Comparison of ENCODE assay signal across 15 mouse cellular contexts in genomic region chr10:116760561-116760960, GRCm38 (mm10).
DNase-seq lines count a peak whose midpoint lies in the region; ATAC-seq lines count a peak whose summit lies in the region.
"Had no signal": no experiment of that assay in that cellular context is flagged by ENCODE, and none has a peak within 500 bp of the region (broad histone marks: within the 10 kb centered on the region; RNA-seq: fewer than 3 reads in every experiment).

No protein-coding gene starts in this region.

- no peaks in the 10 kb centered on the region for H3K9me3 ChIP-seq in hindbrain, embryonic 13.5 days
- H3K9me3 ChIP-seq in hindbrain, embryonic 11.5 days (ENCODE audit: control insufficient read depth, low read length): no peaks in the 10 kb centered on the region
- no peaks in the 10 kb centered on the region for H3K9me3 ChIP-seq in limb, embryonic 12.5 days
- H3K9me3 ChIP-seq in heart, embryonic 11.5 days (replicated peaks; ENCODE audit: control insufficient read depth, low read length): no peaks in the 10 kb centered on the region
- H3K9me3 ChIP-seq: heart, embryonic 15.5 days; kidney, embryonic 15.5 days; liver, embryonic 13.5 days; midbrain, embryonic 12.5 days had no signal

- no peak overlapping the region for H3K9ac ChIP-seq in hindbrain, embryonic 13.5 days
- H3K9ac ChIP-seq in hindbrain, embryonic 11.5 days (ENCODE audit: low read depth, low read length): no peak overlapping the region
- no peak overlapping the region for H3K9ac ChIP-seq in limb, embryonic 12.5 days (replicated peaks)
- no peak overlapping the region for H3K9ac ChIP-seq in heart, embryonic 11.5 days (ENCODE audit: low read depth, low read length)
- H3K9ac ChIP-seq: heart, embryonic 15.5 days; kidney, embryonic 15.5 days; liver, embryonic 13.5 days; midbrain, embryonic 12.5 days had no signal

- no peaks in the 10 kb centered on the region for H3K36me3 ChIP-seq in hindbrain, embryonic 13.5 days
- H3K36me3 ChIP-seq in hindbrain, embryonic 11.5 days (ENCODE audit: control insufficient read depth, insufficient read depth, low read length): no peaks in the 10 kb centered on the region
- H3K36me3 ChIP-seq in limb, embryonic 12.5 days: no peaks in the 10 kb centered on the region
- no peaks in the 10 kb centered on the region for H3K36me3 ChIP-seq in heart, embryonic 11.5 days (ENCODE audit: control insufficient read depth, insufficient read depth, low read length)
- H3K36me3 ChIP-seq: heart, embryonic 15.5 days; kidney, embryonic 15.5 days; liver, embryonic 13.5 days; midbrain, embryonic 12.5 days had no signal

- 0 out of 2 replicates have a peak overlapping the region, but pooled peaks have one; percentile 4 for H3K4me2 ChIP-seq in hindbrain, embryonic 13.5 days
- no peak overlapping the region for H3K4me2 ChIP-seq in hindbrain, embryonic 11.5 days (replicated peaks; ENCODE audit: low read depth, low read length)
- H3K4me2 ChIP-seq in limb, embryonic 12.5 days: 0 out of 2 replicates have a peak overlapping the region, but pooled peaks have one; percentile 6
- H3K4me2 ChIP-seq in heart, embryonic 11.5 days: no peak overlapping the region
- H3K4me2 ChIP-seq: heart, embryonic 15.5 days; kidney, embryonic 15.5 days; liver, embryonic 13.5 days; midbrain, embryonic 12.5 days had no signal

- H3K27ac ChIP-seq in hindbrain, embryonic 13.5 days: peak overlapping the region; percentile 30; the same call in 1 of the 2 replicates
- H3K27ac ChIP-seq in hindbrain, embryonic 11.5 days (ENCODE audit: low read depth, low read length): no peak overlapping the region
- no peak overlapping the region for H3K27ac ChIP-seq in brown adipose tissue, adult 24 weeks (replicated peaks; ENCODE audit: low read depth, low read length)
- no peak overlapping the region for H3K27ac ChIP-seq in limb, embryonic 12.5 days
- H3K27ac ChIP-seq in heart, embryonic 11.5 days (ENCODE audit: low read depth, low read length): no peak overlapping the region
- H3K27ac ChIP-seq: heart, embryonic 15.5 days; kidney, embryonic 15.5 days; liver, embryonic 13.5 days; midbrain, embryonic 12.5 days had no signal

- ATAC-seq in hindbrain, embryonic 13.5 days (ENCODE audit: low FRiP score): no peak
- ATAC-seq in hindbrain, embryonic 11.5 days (ENCODE audit: low FRiP score): no peak
- no peak for ATAC-seq in limb, embryonic 12.5 days (ENCODE audit: insufficient number of reproducible peaks, insufficient read depth, low FRiP score, low TSS enrichment, low read depth)
- ATAC-seq in heart, embryonic 11.5 days (replicated peaks; ENCODE audit: insufficient number of reproducible peaks, low FRiP score, low TSS enrichment): no peak

- DNase-seq in hindbrain, embryonic 11.5 days (ENCODE audit: low spot score): no peak
- peak; percentile 46 for DNase-seq in retina, embryonic 14.5 days (ENCODE audit: low spot score)
- no peak for DNase-seq in ovary, adult 18-20 months (ENCODE audit: low spot score)
- DNase-seq: adrenal gland, postnatal 10 days; B cell, adult 2 months; liver, embryonic 13.5 days; lung, postnatal 10 days; thymus, postnatal 14 days had no signal

- H3K4me1 ChIP-seq in hindbrain, embryonic 13.5 days (replicated peaks): peaks cover 25% of the 10 kb centered on the region
- no peaks in the 10 kb centered on the region for H3K4me1 ChIP-seq in hindbrain, embryonic 11.5 days (replicated peaks; ENCODE audit: control insufficient read depth, insufficient read depth, low read length)
- H3K4me1 ChIP-seq in brown adipose tissue, adult 24 weeks (ENCODE audit: control insufficient read depth, insufficient read depth, insufficient read length, low read length): peaks cover 2% of the 10 kb centered on the region; the same call in 1 of the 2 replicates
- peaks cover 30% of the 10 kb centered on the region for H3K4me1 ChIP-seq in limb, embryonic 12.5 days (replicated peaks)
- peaks cover 17% of the 10 kb centered on the region for H3K4me1 ChIP-seq in heart, embryonic 11.5 days (ENCODE audit: control insufficient read depth, insufficient read depth, low read length)
- H3K4me1 ChIP-seq: liver, embryonic 13.5 days had no signal

- no peak overlapping the region for H3K4me3 ChIP-seq in hindbrain, embryonic 13.5 days
- no peak overlapping the region for H3K4me3 ChIP-seq in hindbrain, embryonic 11.5 days (ENCODE audit: low read depth, low read length)
- peak overlapping the region; percentile 12; the same call in 1 of the 2 replicates for H3K4me3 ChIP-seq in brown adipose tissue, adult 24 weeks (ENCODE audit: insufficient read depth, low read depth, low read length)
- no peak overlapping the region for H3K4me3 ChIP-seq in limb, embryonic 12.5 days (replicated peaks)
- no peak overlapping the region for H3K4me3 ChIP-seq in heart, embryonic 11.5 days (ENCODE audit: low read depth, low read length)
- H3K4me3 ChIP-seq: heart, embryonic 15.5 days; kidney, embryonic 15.5 days; liver, embryonic 13.5 days; midbrain, embryonic 12.5 days had no signal

- 75% methylated on average over 14 of the region's 14 CpGs for WGBS in hindbrain, embryonic 13.5 days
- WGBS in hindbrain, embryonic 11.5 days: 83% methylated on average over 14 of the region's 14 CpGs
- 65% methylated on average over 14 of the region's 14 CpGs for WGBS in limb, embryonic 12.5 days
- 83% methylated on average over 14 of the region's 14 CpGs for WGBS in heart, embryonic 11.5 days (ENCODE audit: insufficient replicate concordance)

- no peaks in the 10 kb centered on the region for H3K27me3 ChIP-seq in hindbrain, embryonic 13.5 days
- H3K27me3 ChIP-seq in hindbrain, embryonic 11.5 days (ENCODE audit: control insufficient read depth, insufficient read depth, low read length): no peaks in the 10 kb centered on the region
- no peaks in the 10 kb centered on the region for H3K27me3 ChIP-seq in limb, embryonic 12.5 days
- no peaks in the 10 kb centered on the region for H3K27me3 ChIP-seq in heart, embryonic 11.5 days (ENCODE audit: control insufficient read depth, insufficient read depth, low read length)
- H3K27me3 ChIP-seq: heart, embryonic 15.5 days; kidney, embryonic 15.5 days; liver, embryonic 13.5 days; midbrain, embryonic 12.5 days had no signal

Comparison
In these comparisons a context has a peak if more than half of its experiments do, and no peak if none do; other contexts are left out.
1. H3K4me2 ChIP-seq: peak in hindbrain, embryonic 13.5 days (single experiment) and limb, embryonic 12.5 days (single experiment); none in hindbrain, embryonic 11.5 days (single experiment) and heart, embryonic 11.5 days (single experiment).